Mouse (Mus musculus) neural tube, embryonic 15.5 days (tissue): ENCODE measurements at regions not wholly inside any gene's neighbourhood (a gene's known extent, or its start where the extent isn't known, plus 50 kb on each side); places are given as distances from the start of the nearest gene placed in this dataset.

Source experiments
- ATAC-seq: fragments of 200-750 bp; cut with Nextera tagmentation; 2 replicates; pipeline ENCODE4 v1.8.0; 2017; ENCODE audit warnings: mild to moderate bottlenecking, moderate TSS enrichment, moderate library complexity; ENCODE audit not compliant: low FRiP score
- H3K27ac ChIP-seq: fragments of 300-500 bp; sonication (generic); replicated peaks from 2 replicates; pipeline ENCODE4 v1.5.1; 2015; ENCODE audit warnings: mild to moderate bottlenecking, inconsistent platforms
- H3K27me3 ChIP-seq: fragments of 300-500 bp; sonication (generic); replicated peaks from 2 replicates; pipeline ENCODE4 v1.6.1; 2015; ENCODE audit warnings: inconsistent platforms
- H3K36me3 ChIP-seq: fragments of 300-500 bp; sonication (generic); 2 replicates; pipeline ENCODE4 v1.6.1; 2015; ENCODE audit warnings: inconsistent platforms
- H3K4me1 ChIP-seq: fragments of 300-500 bp; sonication (generic); 2 replicates; pipeline ENCODE4 v1.6.1; 2015; ENCODE audit warnings: inconsistent platforms
- H3K4me2 ChIP-seq: fragments of 300-500 bp; sonication (generic); 2 replicates; pipeline ENCODE4 v1.6.1; 2015; ENCODE audit warnings: inconsistent platforms, mild to moderate bottlenecking, moderate library complexity
- H3K4me3 ChIP-seq: fragments of 300-500 bp; sonication (generic); replicated peaks from 2 replicates; pipeline ENCODE4 v1.5.1; 2015; ENCODE audit warnings: mild to moderate bottlenecking, inconsistent platforms
- H3K9ac ChIP-seq: fragments of 300-500 bp; sonication (generic); replicated peaks from 2 replicates; pipeline ENCODE4 v1.6.1; 2015; ENCODE audit warnings: mild to moderate bottlenecking, inconsistent platforms
- H3K9me3 ChIP-seq: fragments of 300-500 bp; sonication (generic); replicated peaks from 2 replicates; pipeline ENCODE4 v1.6.1; 2016; ENCODE audit warnings: inconsistent platforms
- WGBS: fragments of 180-500 bp; shearing (Covaris S2); methylation state at CpG from one replicate; pipeline ENCODE4 v1.1.7; 2015; ENCODE audit warnings: mixed read lengths; 5-methylcytosine and 5-hydroxymethylcytosine counted together

- Histone ChIP-seq H3K9ac (no peak overlapping the region), H3K4me2 (no peak overlapping the region), H3K4me3 (no peak overlapping the region), H3K36me3 (no peaks in the 10 kb centered on the region), H3K27ac (no peak overlapping the region), H3K9me3 (no peaks in the 10 kb centered on the region), H3K4me1 (no peaks in the 10 kb centered on the region), H3K27me3 (no peaks in the 10 kb centered on the region)
- ATAC-seq: no peak
- 78% methylated on average over 3 of the region's 3 CpGs for WGBS
Measured at GRCm38 (mm10) chr11:31721908-31722307, 50.2 kb upstream of the Bod1 start.

GRCm38 (mm10) chr11:31724506-31724905 is 52.8 kb upstream of the Bod1 start:
- WGBS: 88% methylated on average over 1 of the region's 1 CpGs
- no peak for ATAC-seq
- Histone ChIP-seq H3K36me3 (no peaks in the 10 kb centered on the region), H3K27ac (no peak overlapping the region), H3K9ac (no peak overlapping the region), H3K9me3 (no peaks in the 10 kb centered on the region), H3K4me2 (no peak overlapping the region), H3K27me3 (no peaks in the 10 kb centered on the region), H3K4me1 (no peaks in the 10 kb centered on the region), H3K4me3 (no peak overlapping the region)

GRCm38 (mm10) chr11:31725936-31726647 is 54.4 kb upstream of the Bod1 start:
- Histone ChIP-seq H3K27ac (no peak overlapping the region), H3K9ac (no peak overlapping the region), H3K9me3 (no peaks in the 10 kb centered on the region), H3K4me3 (no peak overlapping the region), H3K27me3 (no peaks in the 10 kb centered on the region), H3K4me2 (no peak overlapping the region), H3K36me3 (no peaks in the 10 kb centered on the region), H3K4me1 (peaks cover 12% of the 10 kb centered on the region)
- WGBS: 81% methylated on average over 15 of the region's 15 CpGs
- ATAC-seq: no peak; the same call in 1 of the 2 replicates

GRCm38 (mm10) chr11:31727289-31727688 is 55.6 kb upstream of the Bod1 start:
- H3K9ac ChIP-seq: no peak overlapping the region
- no peaks in the 10 kb centered on the region for H3K9me3 ChIP-seq
- H3K4me3 ChIP-seq: no peak overlapping the region
- WGBS: 90% methylated on average over 8 of the region's 8 CpGs
- H3K27me3 ChIP-seq: no peaks in the 10 kb centered on the region
- no peak for ATAC-seq
- peaks cover 16% of the 10 kb centered on the region for H3K4me1 ChIP-seq
- no peak overlapping the region for H3K27ac ChIP-seq
- no peaks in the 10 kb centered on the region for H3K36me3 ChIP-seq
- H3K4me2 ChIP-seq: no peak overlapping the region

- Histone ChIP-seq H3K4me1 (peaks cover 31% of the 10 kb centered on the region), H3K4me3 (no peak overlapping the region), H3K9ac (no peak overlapping the region), H3K27me3 (no peaks in the 10 kb centered on the region), H3K27ac (peak overlapping the region; percentile 41; the same call in 1 of the 2 replicates), H3K9me3 (no peaks in the 10 kb centered on the region), H3K36me3 (no peaks in the 10 kb centered on the region), H3K4me2 (no peak overlapping the region)
- WGBS: 96% methylated on average over 3 of the region's 3 CpGs
- ATAC-seq: no peak
Measured at GRCm38 (mm10) chr11:31729728-31730127, 58.0 kb upstream of the Bod1 start.

GRCm38 (mm10) chr11:31730181-31730580 is 58.5 kb upstream of the Bod1 start:
- WGBS: 83% methylated on average over 4 of the region's 4 CpGs
- Histone ChIP-seq H3K4me3 (no peak overlapping the region), H3K9ac (no peak overlapping the region), H3K27me3 (no peaks in the 10 kb centered on the region), H3K9me3 (no peaks in the 10 kb centered on the region), H3K36me3 (no peaks in the 10 kb centered on the region), H3K27ac (peak overlapping the region; percentile 41; the same call in 1 of the 2 replicates), H3K4me2 (no peak overlapping the region), H3K4me1 (peaks cover 31% of the 10 kb centered on the region)
- ATAC-seq: no peak

GRCm38 (mm10) chr11:31730680-31731079 is 59.0 kb upstream of the Bod1 start:
- H3K36me3 ChIP-seq: no peaks in the 10 kb centered on the region
- H3K27me3 ChIP-seq: no peaks in the 10 kb centered on the region
- peaks cover 31% of the 10 kb centered on the region for H3K4me1 ChIP-seq
- ATAC-seq: no peak
- H3K9ac ChIP-seq: no peak overlapping the region
- WGBS: 41% methylated on average over 3 of the region's 3 CpGs
- no peak overlapping the region for H3K27ac ChIP-seq
- no peak overlapping the region for H3K4me2 ChIP-seq
- H3K9me3 ChIP-seq: no peaks in the 10 kb centered on the region
- H3K4me3 ChIP-seq: no peak overlapping the region

- ATAC-seq: no peak
- Histone ChIP-seq H3K36me3 (no peaks in the 10 kb centered on the region), H3K9ac (no peak overlapping the region), H3K9me3 (no peaks in the 10 kb centered on the region), H3K4me2 (no peak overlapping the region), H3K4me1 (peaks cover 31% of the 10 kb centered on the region), H3K27ac (no peak overlapping the region; the same call in 1 of the 2 replicates), H3K4me3 (no peak overlapping the region), H3K27me3 (no peaks in the 10 kb centered on the region)
- WGBS: 67% methylated on average over 4 of the region's 4 CpGs
Measured at GRCm38 (mm10) chr11:31731459-31731858, 59.8 kb upstream of the Bod1 start.

- H3K9me3 ChIP-seq: no peaks in the 10 kb centered on the region
- H3K4me1 ChIP-seq: peaks cover 31% of the 10 kb centered on the region
- H3K27ac ChIP-seq: no peak overlapping the region
- H3K4me2 ChIP-seq: no peak overlapping the region
- no peak for ATAC-seq
- no peaks in the 10 kb centered on the region for H3K36me3 ChIP-seq
- WGBS: 67% methylated on average over 3 of the region's 3 CpGs
- no peak overlapping the region for H3K9ac ChIP-seq
- H3K4me3 ChIP-seq: no peak overlapping the region
- H3K27me3 ChIP-seq: no peaks in the 10 kb centered on the region
Measured at GRCm38 (mm10) chr11:31732342-31732741, 60.7 kb upstream of the Bod1 start.

- 59% methylated on average over 1 of the region's 1 CpGs for WGBS
- Histone ChIP-seq H3K4me3 (no peak overlapping the region), H3K9me3 (no peaks in the 10 kb centered on the region), H3K4me2 (no peak overlapping the region), H3K36me3 (no peaks in the 10 kb centered on the region), H3K9ac (no peak overlapping the region), H3K27me3 (no peaks in the 10 kb centered on the region), H3K27ac (no peak overlapping the region), H3K4me1 (peaks cover 31% of the 10 kb centered on the region)
- ATAC-seq: no peak
Measured at GRCm38 (mm10) chr11:31732958-31733357, 61.3 kb upstream of the Bod1 start.

GRCm38 (mm10) chr11:31734091-31734490 is 62.4 kb upstream of the Bod1 start:
- no peak overlapping the region for H3K4me3 ChIP-seq
- no peaks in the 10 kb centered on the region for H3K36me3 ChIP-seq
- peak; percentile 59 for ATAC-seq
- H3K27me3 ChIP-seq: no peaks in the 10 kb centered on the region
- no peaks in the 10 kb centered on the region for H3K9me3 ChIP-seq
- peaks cover 31% of the 10 kb centered on the region for H3K4me1 ChIP-seq
- peak overlapping the region; percentile 38 for H3K27ac ChIP-seq
- 20% methylated on average over 4 of the region's 4 CpGs for WGBS
- H3K9ac ChIP-seq: no peak overlapping the region
- H3K4me2 ChIP-seq: no peak overlapping the region

GRCm38 (mm10) chr11:31735257-31735656 is 63.6 kb upstream of the Bod1 start:
- no peak overlapping the region for H3K4me3 ChIP-seq
- WGBS: 94% methylated on average over 6 of the region's 6 CpGs
- H3K27ac ChIP-seq: no peak overlapping the region
- no peaks in the 10 kb centered on the region for H3K9me3 ChIP-seq
- no peak for ATAC-seq
- peaks cover 25% of the 10 kb centered on the region for H3K4me1 ChIP-seq
- H3K27me3 ChIP-seq: no peaks in the 10 kb centered on the region
- no peaks in the 10 kb centered on the region for H3K36me3 ChIP-seq
- no peak overlapping the region for H3K4me2 ChIP-seq
- H3K9ac ChIP-seq: no peak overlapping the region
